Mouse (Mus musculus): ENCODE measurements around the gene Sdc1.

DNA sequence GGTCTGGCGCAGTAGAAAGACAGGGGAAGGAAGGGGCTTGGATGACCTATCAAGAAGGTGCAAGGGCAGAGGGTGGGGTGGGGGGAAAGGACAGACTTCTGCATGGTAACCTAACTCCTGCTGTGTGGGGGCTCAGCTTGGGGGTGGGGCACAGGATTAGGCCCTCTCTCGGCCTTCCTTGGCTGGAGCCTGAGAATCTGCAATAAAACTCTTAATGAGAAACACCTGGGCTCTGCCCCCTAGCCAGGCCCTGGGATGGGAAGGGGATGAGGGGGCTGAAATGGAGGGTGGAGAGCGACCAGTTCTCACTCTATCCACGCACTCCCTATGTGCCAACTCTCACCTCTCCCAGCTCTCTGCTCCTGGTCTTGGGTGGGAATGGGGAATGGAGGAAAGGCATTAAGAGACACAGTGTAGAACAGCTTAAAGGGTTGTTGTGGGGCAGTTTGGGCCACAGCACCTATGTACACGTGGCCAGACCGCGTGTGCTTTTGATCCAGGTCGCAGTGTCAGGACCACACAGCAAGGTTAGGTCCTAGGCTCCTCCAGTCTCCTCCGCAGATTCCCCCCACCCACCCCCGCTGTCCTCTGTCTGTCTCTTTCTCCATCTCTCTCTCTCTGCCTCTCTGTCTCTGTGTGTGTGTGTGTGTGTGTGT lies 32.4 kb downstream of the Sdc1 start:
- TF ChIP-seq GATA1 (IDR thresholded peaks at IDR 0.05; ENCODE audit: borderline replicate concordance, low read length) (no peak), FLI1 (IDR thresholded peaks at IDR 0.05; ENCODE audit: low read length) (no peak)

Measured in megakaryocyte, embryonic 14.5 days (primary cell).